Mouse (Mus musculus) E14TG2a.4 (cell line): ENCODE data around the gene Hinfp.

Experiments used
- CTCF ChIP-seq: conservative IDR thresholded peaks from 2 replicates; pipeline ENCODE4 v1.5.1; 2014; ENCODE audit warnings: low read length
- NANOG ChIP-seq: IDR thresholded peaks from 2 replicates; pipeline ENCODE4 v1.6.1; 2014; ENCODE audit warnings: borderline replicate concordance, low read length, mixed read lengths
- POU5F1 ChIP-seq: IDR thresholded peaks from 2 replicates; pipeline ENCODE4 v1.6.1; 2014; ENCODE audit warnings: low read length, borderline replicate concordance

DNA sequence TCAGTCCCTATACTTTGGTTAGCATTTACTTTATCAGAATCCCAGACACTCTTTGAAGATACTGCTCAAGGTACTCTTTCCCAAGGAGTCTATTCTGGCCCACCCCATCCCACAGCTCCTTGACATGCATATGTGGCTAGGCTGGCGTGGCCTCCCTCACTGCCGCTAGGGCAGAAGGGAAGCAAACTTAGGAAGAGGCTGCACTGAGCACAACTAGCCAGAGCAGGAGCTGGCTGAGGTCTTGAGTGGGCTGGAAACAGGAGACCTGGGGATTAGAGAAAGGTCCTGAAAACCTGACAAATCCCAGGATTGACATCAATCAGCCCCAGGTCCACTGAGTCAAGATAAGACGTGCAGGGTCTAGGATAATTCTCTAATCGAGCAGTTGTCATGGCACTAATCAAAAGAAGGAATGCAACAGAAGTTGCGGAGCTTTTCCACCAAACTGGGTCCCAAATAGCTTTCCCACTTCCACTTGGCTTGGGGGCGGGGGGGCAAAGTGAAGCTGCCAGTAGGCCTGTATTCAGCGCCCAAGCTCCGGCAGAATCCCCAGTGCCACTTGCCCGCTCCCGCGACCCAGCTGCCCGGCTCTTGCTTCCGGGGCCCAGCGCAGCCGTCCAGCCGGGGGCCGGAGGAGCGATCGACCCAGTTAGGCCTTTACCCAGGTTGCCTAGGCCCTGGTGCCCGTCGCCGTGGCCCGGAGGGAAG is 38.0 kb downstream of the Hinfp start:
- TF ChIP-seq CTCF (no peak), POU5F1 (no peak), NANOG (no peak)
